In the genomic region with DNA sequence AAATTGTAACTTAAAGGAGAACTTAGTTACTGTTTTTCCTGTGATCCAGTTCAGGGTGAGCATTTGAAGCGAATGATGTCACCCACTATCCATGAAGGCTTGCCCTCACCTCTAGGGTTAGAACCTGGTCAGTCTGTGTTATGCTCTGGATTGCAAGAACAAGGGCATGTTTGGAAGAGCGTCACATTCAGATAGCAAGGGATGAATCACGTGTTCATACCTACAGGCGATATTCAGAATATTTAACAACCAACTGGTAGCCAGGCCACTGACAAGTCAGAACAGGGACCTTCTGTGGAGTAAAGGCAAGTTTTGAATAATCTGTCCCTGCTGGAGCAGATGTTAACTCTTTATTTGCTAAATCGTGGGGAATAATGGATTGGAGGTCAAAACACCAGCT, we compare ENCODE assay signal across 33 mouse cellular contexts.
"Had no signal": no experiment of that assay in that cellular context is flagged by ENCODE, and none has a peak within 500 bp of the region (broad histone marks: within the 10 kb centered on the region; RNA-seq: fewer than 3 reads in every experiment).

No protein-coding gene starts in this region.

- DNase-seq: left cerebral cortex, postnatal 4 days; liver; liver, embryonic 13.5 days; liver, postnatal 0 days; lung, adult 18-20 months; lung, adult 2 months; lung, postnatal 10 days; lung, postnatal 14 days; lung, postnatal 36 days; lung, postnatal 4 days; midbrain, embryonic 14.5 days had no signal

- H3K4me3 ChIP-seq: limb, embryonic 10.5 days; limb, embryonic 12.5 days; limb, embryonic 13.5 days; limb, embryonic 15.5 days; liver, embryonic 12.5 days; liver, embryonic 13.5 days; liver, embryonic 15.5 days; lung, embryonic 15.5 days; megakaryocyte, embryonic 14.5 days; midbrain, embryonic 10.5 days; midbrain, embryonic 12.5 days; midbrain, embryonic 13.5 days; midbrain, embryonic 15.5 days; myocyte; neural tube, embryonic 12.5 days; neural tube, embryonic 13.5 days had no signal

- H3K27ac ChIP-seq: limb, embryonic 10.5 days; limb, embryonic 12.5 days; limb, embryonic 13.5 days; limb, embryonic 15.5 days; liver, embryonic 12.5 days; liver, embryonic 13.5 days; liver, embryonic 14.5 days; liver, embryonic 15.5 days; lung, embryonic 15.5 days; macrophage; midbrain, embryonic 10.5 days; midbrain, embryonic 12.5 days; midbrain, embryonic 13.5 days; midbrain, embryonic 15.5 days; neural tube, embryonic 12.5 days; neural tube, embryonic 13.5 days had no signal

- H3K27me3 ChIP-seq: limb, embryonic 12.5 days; limb, embryonic 13.5 days; limb, embryonic 15.5 days; liver, embryonic 12.5 days; liver, embryonic 13.5 days; liver, embryonic 15.5 days; lung, embryonic 15.5 days; megakaryocyte, embryonic 14.5 days; midbrain, embryonic 12.5 days; midbrain, embryonic 13.5 days; midbrain, embryonic 15.5 days; neural tube, embryonic 12.5 days; neural tube, embryonic 13.5 days had no signal

- H3K4me2 ChIP-seq: limb, embryonic 12.5 days; limb, embryonic 13.5 days; limb, embryonic 15.5 days; liver, embryonic 11.5 days; liver, embryonic 12.5 days; liver, embryonic 13.5 days; liver, embryonic 15.5 days; lung, embryonic 14.5 days; lung, embryonic 15.5 days; midbrain, embryonic 11.5 days; midbrain, embryonic 12.5 days; midbrain, embryonic 13.5 days; midbrain, embryonic 15.5 days; neural tube, embryonic 12.5 days; neural tube, embryonic 13.5 days had no signal

- H3K9ac ChIP-seq: limb, embryonic 12.5 days; limb, embryonic 13.5 days; limb, embryonic 15.5 days; liver, embryonic 12.5 days; liver, embryonic 13.5 days; liver, embryonic 14.5 days; liver, embryonic 15.5 days; liver, postnatal 0 days; lung, embryonic 14.5 days; lung, embryonic 15.5 days; midbrain, embryonic 12.5 days; midbrain, embryonic 13.5 days; midbrain, embryonic 15.5 days; neural tube, embryonic 12.5 days; neural tube, embryonic 13.5 days had no signal

- H3K9me3 ChIP-seq: limb, embryonic 10.5 days; limb, embryonic 12.5 days; limb, embryonic 13.5 days; limb, embryonic 15.5 days; liver, embryonic 12.5 days; liver, embryonic 13.5 days; liver, embryonic 15.5 days; lung, embryonic 15.5 days; megakaryocyte, embryonic 14.5 days; midbrain, embryonic 10.5 days; midbrain, embryonic 12.5 days; midbrain, embryonic 13.5 days; midbrain, embryonic 15.5 days; neural tube, embryonic 12.5 days; neural tube, embryonic 13.5 days had no signal

- H3K4me1 ChIP-seq: limb, embryonic 10.5 days; limb, embryonic 12.5 days; limb, embryonic 13.5 days; limb, embryonic 15.5 days; liver, embryonic 15.5 days; lung, embryonic 15.5 days; megakaryocyte, embryonic 14.5 days; midbrain, embryonic 10.5 days; midbrain, embryonic 12.5 days; midbrain, embryonic 13.5 days; midbrain, embryonic 15.5 days; neural tube, embryonic 12.5 days; neural tube, embryonic 13.5 days had no signal

- ATAC-seq: liver, embryonic 12.5 days; liver, postnatal 0 days; lung, postnatal 0 days; midbrain, embryonic 13.5 days; midbrain, embryonic 15.5 days; midbrain, embryonic 16.5 days had no signal

- H3K36me3 ChIP-seq: limb, embryonic 10.5 days; limb, embryonic 12.5 days; limb, embryonic 13.5 days; limb, embryonic 15.5 days; liver, embryonic 12.5 days; liver, embryonic 13.5 days; liver, embryonic 15.5 days; lung, embryonic 15.5 days; midbrain, embryonic 10.5 days; midbrain, embryonic 12.5 days; midbrain, embryonic 13.5 days; midbrain, embryonic 15.5 days; neural tube, embryonic 12.5 days; neural tube, embryonic 13.5 days had no signal
